Mouse (Mus musculus): ENCODE measurements around the gene Tbc1d8b. TPM values are rescaled to one million over a fixed set of nuclear protein-coding genes. Genes with fewer than 3 reads are reported as not detected.

The Tbc1d8b gene
- polyA plus RNA-seq, 1 experiment from 2014 or later, result 1.3 TPM

GRCm38 (mm10) chrX:139775084-139775612 is 90.4 kb downstream of the Tbc1d8b start:
- H3K36me3 ChIP-seq (ENCODE audit: control insufficient read depth, insufficient read depth, low read length), result no peaks in the 10 kb centered on the region
- H3K27me3 ChIP-seq (ENCODE audit: control insufficient read depth, insufficient read depth, low read length), result 0 out of 2 replicates have a peak, but pooled peaks cover 3% of the 10 kb centered on the region
- WGBS, result 68% methylated on average over 7 of the region's 7 CpGs
- no peaks in the 10 kb centered on the region for H3K4me1 ChIP-seq (ENCODE audit: control insufficient read depth, insufficient read depth, low read length)
- H3K9me3 ChIP-seq (ENCODE audit: control insufficient read depth, low read length), result no peaks in the 10 kb centered on the region
- ATAC-seq (ENCODE audit: low FRiP score, low TSS enrichment), result no peak
- H3K4me3 ChIP-seq (ENCODE audit: low read length), result no peak overlapping the region
- H3K4me2 ChIP-seq (replicated peaks; ENCODE audit: low read depth, low read length), result no peak overlapping the region
- H3K27ac ChIP-seq (ENCODE audit: low read depth, low read length), result no peak overlapping the region
- no peak overlapping the region for H3K9ac ChIP-seq (ENCODE audit: low read depth, low read length)

DNA sequence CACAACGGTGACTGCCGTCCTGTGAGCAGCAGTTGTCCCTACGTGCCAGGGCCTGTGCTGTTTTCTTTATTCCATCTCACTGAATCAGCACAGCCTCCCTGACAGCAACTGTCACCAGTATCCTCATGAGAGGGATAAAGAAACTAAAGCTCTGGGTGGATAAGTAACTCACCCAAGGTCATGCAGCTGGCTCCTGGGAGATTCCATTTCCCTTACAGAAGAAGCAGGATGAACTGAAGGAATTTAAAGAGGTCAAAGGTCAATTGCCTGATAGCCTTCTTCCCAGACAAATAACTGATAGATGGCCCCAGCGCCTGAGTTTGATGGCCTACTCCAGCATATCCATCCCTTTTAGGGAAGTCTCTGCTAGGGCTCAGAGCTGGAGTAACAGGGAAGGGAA is 92.6 kb downstream of the Tbc1d8b start:
- 33% methylated on average over 4 of the region's 4 CpGs for WGBS
- Histone ChIP-seq H3K9ac (ENCODE audit: low read depth, low read length) (no peak overlapping the region), H3K36me3 (ENCODE audit: control insufficient read depth, insufficient read depth, low read length) (no peaks in the 10 kb centered on the region), H3K4me2 (replicated peaks; ENCODE audit: low read depth, low read length) (no peak overlapping the region), H3K27ac (ENCODE audit: low read depth, low read length) (no peak overlapping the region), H3K9me3 (ENCODE audit: control insufficient read depth, low read length) (no peaks in the 10 kb centered on the region), H3K4me3 (ENCODE audit: low read length) (no peak overlapping the region), H3K4me1 (ENCODE audit: control insufficient read depth, insufficient read depth, low read length) (no peaks in the 10 kb centered on the region), H3K27me3 (ENCODE audit: control insufficient read depth, insufficient read depth, low read length) (0 out of 2 replicates have a peak, but pooled peaks cover 3% of the 10 kb centered on the region)
- no peak for ATAC-seq (ENCODE audit: low FRiP score, low TSS enrichment)

GRCm38 (mm10) chrX:139778886-139779285 is 94.1 kb downstream of the Tbc1d8b start:
- no peak overlapping the region for H3K4me2 ChIP-seq (replicated peaks; ENCODE audit: low read depth, low read length)
- whole genome bisulfite sequencing, result 75% methylated on average over 1 of the region's 1 CpGs
- no peak for ATAC-seq (ENCODE audit: low FRiP score, low TSS enrichment)
- H3K9me3 ChIP-seq (ENCODE audit: control insufficient read depth, low read length), result no peaks in the 10 kb centered on the region
- no peaks in the 10 kb centered on the region for H3K4me1 ChIP-seq (ENCODE audit: control insufficient read depth, insufficient read depth, low read length)
- no peak overlapping the region for H3K4me3 ChIP-seq (ENCODE audit: low read length)
- no peak overlapping the region for H3K9ac ChIP-seq (ENCODE audit: low read depth, low read length)
- no peak overlapping the region for H3K27ac ChIP-seq (ENCODE audit: low read depth, low read length)
- H3K36me3 ChIP-seq (ENCODE audit: control insufficient read depth, insufficient read depth, low read length), result no peaks in the 10 kb centered on the region
- H3K27me3 ChIP-seq (ENCODE audit: control insufficient read depth, insufficient read depth, low read length), result 0 out of 2 replicates have a peak, but pooled peaks cover 3% of the 10 kb centered on the region

- WGBS, result 83% methylated on average over 5 of the region's 5 CpGs
- H3K4me2 ChIP-seq (replicated peaks; ENCODE audit: low read depth, low read length), result no peak overlapping the region
- 0 out of 2 replicates have a peak, but pooled peaks cover 3% of the 10 kb centered on the region for H3K27me3 ChIP-seq (ENCODE audit: control insufficient read depth, insufficient read depth, low read length)
Observed at GRCm38 (mm10) chrX:139779401-139779800, 94.6 kb downstream of the Tbc1d8b start.

DNA sequence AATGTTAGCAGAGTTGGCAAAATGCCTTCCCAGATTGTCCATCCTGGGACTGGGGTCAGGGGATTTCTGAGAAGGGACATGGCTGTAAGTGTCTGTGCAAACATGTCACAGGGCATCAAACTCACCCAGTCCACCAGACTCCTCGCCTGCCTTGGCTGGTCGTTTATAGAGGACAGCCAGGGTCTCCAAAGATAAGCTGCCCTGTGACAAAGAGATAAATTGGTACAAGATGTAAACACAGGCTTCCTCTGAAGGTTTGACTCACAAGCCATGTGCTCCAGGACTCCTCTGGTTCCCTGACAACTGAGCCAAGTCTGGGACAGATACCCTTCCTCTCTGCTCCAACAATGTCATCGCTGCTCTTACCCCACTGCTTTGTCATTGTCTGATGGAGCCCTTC is 96.2 kb downstream of the Tbc1d8b start:
- H3K27me3 ChIP-seq (ENCODE audit: control insufficient read depth, insufficient read depth, low read length), result no peaks in the 10 kb centered on the region
- no peak for ATAC-seq (ENCODE audit: low FRiP score, low TSS enrichment)
- WGBS, result 52% methylated on average over 3 of the region's 3 CpGs

More at GRCm38 (mm10) chrX:139779401-139779800, 94.6 kb downstream of the Tbc1d8b start:
- Histone ChIP-seq H3K36me3 (ENCODE audit: control insufficient read depth, insufficient read depth, low read length) (no peaks in the 10 kb centered on the region), H3K4me3 (ENCODE audit: low read length) (no peak overlapping the region), H3K9me3 (ENCODE audit: control insufficient read depth, low read length) (no peaks in the 10 kb centered on the region), H3K27ac (ENCODE audit: low read depth, low read length) (no peak overlapping the region), H3K4me1 (ENCODE audit: control insufficient read depth, insufficient read depth, low read length) (no peaks in the 10 kb centered on the region), H3K9ac (ENCODE audit: low read depth, low read length) (no peak overlapping the region)
- no peak for ATAC-seq (ENCODE audit: low FRiP score, low TSS enrichment)

DNA sequence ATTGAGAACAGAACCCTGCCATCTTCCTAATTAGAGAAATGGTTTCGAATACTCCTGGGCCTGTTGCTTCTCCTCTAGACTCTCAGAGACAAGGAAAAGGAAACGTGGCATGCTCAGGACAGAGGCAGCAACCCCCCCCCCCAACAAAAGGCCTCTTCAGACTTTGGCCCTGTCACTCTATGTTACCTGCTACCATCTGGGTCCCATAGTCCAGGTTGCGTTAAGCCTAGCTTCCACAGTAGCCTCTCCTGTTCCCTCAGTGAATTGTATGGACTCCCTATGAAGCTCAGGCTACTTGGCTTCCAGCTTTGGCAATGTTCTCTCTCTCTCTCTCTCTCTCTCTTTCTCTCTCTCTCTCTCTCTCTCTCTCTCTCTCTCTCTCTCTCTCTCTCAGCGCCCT is 96.8 kb downstream of the Tbc1d8b start:
- H3K4me1 ChIP-seq (ENCODE audit: control insufficient read depth, insufficient read depth, low read length), result no peaks in the 10 kb centered on the region
- no peaks in the 10 kb centered on the region for H3K9me3 ChIP-seq (ENCODE audit: control insufficient read depth, low read length)
- H3K36me3 ChIP-seq (ENCODE audit: control insufficient read depth, insufficient read depth, low read length), result no peaks in the 10 kb centered on the region
- no peak overlapping the region for H3K27ac ChIP-seq (ENCODE audit: low read depth, low read length)
- ATAC-seq (ENCODE audit: low FRiP score, low TSS enrichment), result no peak
- no peak overlapping the region for H3K4me2 ChIP-seq (replicated peaks; ENCODE audit: low read depth, low read length)
- no peak overlapping the region for H3K9ac ChIP-seq (ENCODE audit: low read depth, low read length)
- WGBS, result 88% methylated on average over 4 of the region's 4 CpGs
- no peaks in the 10 kb centered on the region for H3K27me3 ChIP-seq (ENCODE audit: control insufficient read depth, insufficient read depth, low read length)
- no peak overlapping the region for H3K4me3 ChIP-seq (ENCODE audit: low read length)

More for the DNA sequence above, 96.2 kb downstream of the Tbc1d8b start:
- no peaks in the 10 kb centered on the region for H3K9me3 ChIP-seq (ENCODE audit: control insufficient read depth, low read length)
- H3K4me2 ChIP-seq (replicated peaks; ENCODE audit: low read depth, low read length), result no peak overlapping the region
- H3K27ac ChIP-seq (ENCODE audit: low read depth, low read length), result no peak overlapping the region
- H3K4me1 ChIP-seq (ENCODE audit: control insufficient read depth, insufficient read depth, low read length), result no peaks in the 10 kb centered on the region
- H3K36me3 ChIP-seq (ENCODE audit: control insufficient read depth, insufficient read depth, low read length), result no peaks in the 10 kb centered on the region
- H3K4me3 ChIP-seq (ENCODE audit: low read length), result no peak overlapping the region
- H3K9ac ChIP-seq (ENCODE audit: low read depth, low read length), result no peak overlapping the region

- Histone ChIP-seq H3K36me3 (ENCODE audit: control insufficient read depth, insufficient read depth, low read length) (no peaks in the 10 kb centered on the region), H3K4me1 (ENCODE audit: control insufficient read depth, insufficient read depth, low read length) (no peaks in the 10 kb centered on the region), H3K4me3 (ENCODE audit: low read length) (no peak within 1 kb of the TSS), H3K9ac (ENCODE audit: low read depth, low read length) (no peak within 1 kb of the TSS), H3K27ac (ENCODE audit: low read depth, low read length) (no peak within 1 kb of the TSS), H3K27me3 (ENCODE audit: control insufficient read depth, insufficient read depth, low read length) (no peaks in the 10 kb centered on the region), H3K4me2 (replicated peaks; ENCODE audit: low read depth, low read length) (no peak within 1 kb of the TSS), H3K9me3 (ENCODE audit: control insufficient read depth, low read length) (no peaks in the 10 kb centered on the region)
- no peak for ATAC-seq (ENCODE audit: low FRiP score, low TSS enrichment)
- 38% methylated on average over 6 of the region's 6 CpGs for WGBS
Observed at GRCm38 (mm10) chrX:139782278-139783044, 97.7 kb downstream of the Tbc1d8b start, which contains the start of gene Ripply1. Gene Ripply1 (minus strand): TSS chrX:139782353.

DNA sequence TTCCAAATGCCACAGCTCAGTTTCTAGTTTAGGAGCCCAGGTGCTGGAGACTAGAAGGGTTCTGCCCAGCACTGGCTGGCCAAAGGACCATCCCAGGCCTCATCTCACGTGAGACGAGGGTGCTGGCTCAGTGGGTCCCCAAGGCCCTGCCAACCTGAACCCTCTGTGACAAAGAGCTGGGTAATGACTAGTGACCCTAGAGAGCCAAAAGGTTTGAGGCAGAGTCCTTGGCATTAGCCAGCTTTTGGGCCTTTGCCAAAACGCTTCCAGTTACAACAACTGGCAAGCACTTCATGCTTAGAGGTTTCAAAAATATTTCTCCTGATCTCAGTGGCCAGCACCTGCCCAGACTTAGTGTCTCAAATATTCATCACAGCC is 98.2 kb downstream of the Tbc1d8b start:
- no peaks in the 10 kb centered on the region for H3K36me3 ChIP-seq (ENCODE audit: control insufficient read depth, insufficient read depth, low read length)
- WGBS, result 74% methylated on average over 3 of the region's 3 CpGs

DNA sequence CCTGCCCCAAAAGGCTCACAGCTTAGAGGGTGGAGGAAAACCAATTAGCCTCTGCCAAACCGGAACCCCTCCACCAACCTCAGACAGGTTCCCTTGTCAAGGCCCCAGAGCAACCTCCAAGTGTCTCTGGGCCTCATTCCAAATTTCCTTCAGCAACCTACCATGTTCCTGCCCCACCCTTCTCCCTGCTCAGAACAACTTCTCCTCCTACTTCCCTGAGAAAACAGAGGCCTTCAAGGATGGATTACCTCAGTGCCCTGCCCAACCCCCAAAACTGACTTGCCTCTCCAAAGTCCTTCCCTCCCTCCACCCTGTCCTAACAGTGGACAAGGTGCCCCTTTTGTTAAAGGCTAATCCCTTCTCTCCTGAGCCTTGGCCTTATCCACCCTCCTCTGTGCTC is 101.0 kb downstream of the Tbc1d8b start:
- H3K4me2 ChIP-seq (replicated peaks; ENCODE audit: low read depth, low read length), result no peak overlapping the region
- no peak overlapping the region for H3K27ac ChIP-seq (ENCODE audit: low read depth, low read length)
- no peak overlapping the region for H3K9ac ChIP-seq (ENCODE audit: low read depth, low read length)
- H3K4me3 ChIP-seq (ENCODE audit: low read length), result no peak overlapping the region
- no peaks in the 10 kb centered on the region for H3K4me1 ChIP-seq (ENCODE audit: control insufficient read depth, insufficient read depth, low read length)
- WGBS, result 33% methylated on average over 1 of the region's 1 CpGs
- no peaks in the 10 kb centered on the region for H3K9me3 ChIP-seq (ENCODE audit: control insufficient read depth, low read length)
- no peaks in the 10 kb centered on the region for H3K36me3 ChIP-seq (ENCODE audit: control insufficient read depth, insufficient read depth, low read length)
- no peak; the same call in 1 of the 2 replicates for ATAC-seq (ENCODE audit: low FRiP score, low TSS enrichment)
- H3K27me3 ChIP-seq (ENCODE audit: control insufficient read depth, insufficient read depth, low read length), result no peaks in the 10 kb centered on the region

More for the DNA sequence above, 98.2 kb downstream of the Tbc1d8b start:
- H3K4me1 ChIP-seq (ENCODE audit: control insufficient read depth, insufficient read depth, low read length), result no peaks in the 10 kb centered on the region
- ATAC-seq (ENCODE audit: low FRiP score, low TSS enrichment), result no peak
- H3K27ac ChIP-seq (ENCODE audit: low read depth, low read length), result no peak overlapping the region
- H3K27me3 ChIP-seq (ENCODE audit: control insufficient read depth, insufficient read depth, low read length), result no peaks in the 10 kb centered on the region
- H3K9me3 ChIP-seq (ENCODE audit: control insufficient read depth, low read length), result no peaks in the 10 kb centered on the region
- no peak overlapping the region for H3K4me3 ChIP-seq (ENCODE audit: low read length)
- H3K4me2 ChIP-seq (replicated peaks; ENCODE audit: low read depth, low read length), result no peak overlapping the region
- H3K9ac ChIP-seq (ENCODE audit: low read depth, low read length), result no peak overlapping the region
